ENCODE assay signal across 17 mouse cellular contexts in the genomic region with DNA sequence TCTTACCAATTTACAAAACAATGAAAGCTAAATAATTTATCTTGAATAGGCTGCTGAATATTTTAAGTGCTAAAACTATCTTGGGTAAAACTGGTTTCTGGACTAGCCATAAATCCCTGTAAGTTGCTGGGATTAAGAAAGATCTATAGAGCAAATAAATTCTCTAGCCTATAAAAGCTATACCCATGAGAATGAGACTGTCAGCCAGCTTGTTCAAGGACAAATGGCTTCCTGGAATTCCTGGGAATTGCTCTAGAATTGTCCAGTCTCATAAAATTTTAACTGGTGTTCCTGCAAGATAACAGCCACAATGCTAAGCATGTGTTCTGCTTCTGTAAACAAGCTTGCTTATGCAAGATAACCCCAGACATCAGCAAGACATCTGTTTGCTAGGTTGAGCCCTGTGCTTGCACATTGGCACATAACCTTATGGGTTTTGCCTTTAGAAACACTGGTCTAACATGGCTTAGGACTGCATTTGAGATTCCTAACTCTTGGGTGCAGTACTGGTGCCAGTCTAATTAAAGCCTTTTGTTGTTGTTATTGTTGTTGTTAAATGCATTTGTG.
"Had no signal": no experiment of that assay in that cellular context is flagged by ENCODE, and none has a peak within 500 bp of the region (broad histone marks: within the 10 kb centered on the region; RNA-seq: fewer than 3 reads in every experiment).

No protein-coding gene starts in this region.

- H3K4me3 ChIP-seq: layer of hippocampus, adult 2 months; limb, embryonic 12.5 days; liver, embryonic 15.5 days; megakaryocyte, embryonic 14.5 days; midbrain, embryonic 12.5 days; neural tube, embryonic 13.5 days had no signal

- H3K9me3 ChIP-seq: limb, embryonic 12.5 days; liver, embryonic 15.5 days; midbrain, embryonic 12.5 days; neural tube, embryonic 13.5 days had no signal

- H3K36me3 ChIP-seq: limb, embryonic 12.5 days; liver, embryonic 15.5 days; midbrain, embryonic 12.5 days; neural tube, embryonic 13.5 days had no signal

- H3K27me3 ChIP-seq: limb, embryonic 12.5 days; liver, embryonic 15.5 days; megakaryocyte, embryonic 14.5 days; midbrain, embryonic 12.5 days; neural tube, embryonic 13.5 days had no signal

- H3K27ac ChIP-seq: layer of hippocampus, adult 2 months; limb, embryonic 12.5 days; liver, embryonic 15.5 days; macrophage; midbrain, embryonic 12.5 days; neural tube, embryonic 13.5 days had no signal

- H3K4me2 ChIP-seq: limb, embryonic 12.5 days; liver, embryonic 15.5 days; midbrain, embryonic 12.5 days; neural tube, embryonic 13.5 days had no signal

- H3K9ac ChIP-seq: limb, embryonic 12.5 days; liver, embryonic 15.5 days; midbrain, embryonic 12.5 days; neural tube, embryonic 13.5 days had no signal

- DNase-seq: kidney, postnatal 36 days; liver; lung, adult 2 months; lung, postnatal 10 days; retina, postnatal 1 day; right cerebral cortex, postnatal 4 days; thymus, postnatal 4 days had no signal

- ATAC-seq: inflammation-experienced regulatory T-cells, adult 6 months; intestine, postnatal 0 days; midbrain, embryonic 16.5 days had no signal

- H3K4me1 ChIP-seq: limb, embryonic 12.5 days; liver, embryonic 15.5 days; megakaryocyte, embryonic 14.5 days; midbrain, embryonic 12.5 days; neural tube, embryonic 13.5 days had no signal
